Mouse (Mus musculus): Measurements from ENCODE around the gene Osbpl7. TPM values are rescaled to one million over a fixed set of nuclear protein-coding genes. Genes with fewer than 3 reads are reported as not detected.
A peak's percentile ranks its signal among the peaks of the same experiment; 100 is the strongest.

The Osbpl7 gene
- polyA plus RNA-seq, 1 experiment from 2014 or later = 12.8 TPM

GRCm38 (mm10) chr11:97103163-97104090 is 53.0 kb downstream of the Osbpl7 start:
- no peaks in the 10 kb centered on the region for H3K4me1 ChIP-seq (ENCODE audit: insufficient read depth)
- no peak overlapping the region for H3K4me3 ChIP-seq (ENCODE audit: low read depth, low read length)
- H3K27me3 ChIP-seq (ENCODE audit: insufficient read depth, low read length) = peaks cover 16% of the 10 kb centered on the region; the same call in 1 of the 2 replicates
- ATAC-seq (ENCODE audit: insufficient read depth) = no peak
- 89% methylated on average over 10 of the region's 10 CpGs for WGBS
- H3K27ac ChIP-seq (ENCODE audit: low read depth) = no peak overlapping the region
- no peak for DNase-seq
- H3K4me2 ChIP-seq = no peak overlapping the region
- TF ChIP-seq CTCF (IDR thresholded peaks at IDR 0.05; ENCODE audit: low read depth) = no peak
- H3K9ac ChIP-seq = no peak overlapping the region
- no peaks in the 10 kb centered on the region for H3K36me3 ChIP-seq (ENCODE audit: insufficient read depth)
- H3K9me3 ChIP-seq (ENCODE audit: low read depth, low read length) = no peaks in the 10 kb centered on the region

- no peaks in the 10 kb centered on the region for H3K9me3 ChIP-seq (ENCODE audit: low read depth, low read length)
- no peak for TF ChIP-seq CTCF (IDR thresholded peaks at IDR 0.05; ENCODE audit: low read depth)
- H3K4me1 ChIP-seq (ENCODE audit: insufficient read depth) = no peaks in the 10 kb centered on the region
- no peak overlapping the region for H3K9ac ChIP-seq
- peaks cover 11% of the 10 kb centered on the region; the same call in 1 of the 2 replicates for H3K27me3 ChIP-seq (ENCODE audit: insufficient read depth, low read length)
- no peak overlapping the region for H3K4me3 ChIP-seq (ENCODE audit: low read depth, low read length)
- H3K36me3 ChIP-seq (ENCODE audit: insufficient read depth) = no peaks in the 10 kb centered on the region
- 93% methylated on average over 9 of the region's 9 CpGs for WGBS
- H3K4me2 ChIP-seq = no peak overlapping the region
- DNase-seq = no peak
- ATAC-seq (ENCODE audit: insufficient read depth) = no peak
- no peak overlapping the region for H3K27ac ChIP-seq (ENCODE audit: low read depth)
Observed at GRCm38 (mm10) chr11:97104091-97104483, 53.7 kb downstream of the Osbpl7 start.

GRCm38 (mm10) chr11:97108976-97109375 is 58.5 kb downstream of the Osbpl7 start:
- 79% methylated on average over 16 of the region's 16 CpGs for WGBS
- Histone ChIP-seq H3K4me2 (no peak overlapping the region), H3K27me3 (ENCODE audit: insufficient read depth, low read length) (peaks cover 15% of the 10 kb centered on the region), H3K9ac (no peak overlapping the region), H3K4me1 (ENCODE audit: insufficient read depth) (no peaks in the 10 kb centered on the region), H3K36me3 (ENCODE audit: insufficient read depth) (no peaks in the 10 kb centered on the region), H3K4me3 (ENCODE audit: low read depth, low read length) (no peak overlapping the region), H3K9me3 (ENCODE audit: low read depth, low read length) (no peaks in the 10 kb centered on the region), H3K27ac (ENCODE audit: low read depth) (no peak overlapping the region)
- TF ChIP-seq CTCF (IDR thresholded peaks at IDR 0.05; ENCODE audit: low read depth) = no peak
- ATAC-seq (ENCODE audit: insufficient read depth) (no peak), DNase-seq (no peak)

GRCm38 (mm10) chr11:97112519-97113125 is 62.2 kb downstream of the Osbpl7 start:
- no peaks in the 10 kb centered on the region for H3K9me3 ChIP-seq (ENCODE audit: low read depth, low read length)
- H3K27me3 ChIP-seq (ENCODE audit: insufficient read depth, low read length) = peaks cover 52% of the 10 kb centered on the region
- no peak for TF ChIP-seq CTCF (IDR thresholded peaks at IDR 0.05; ENCODE audit: low read depth)
- H3K27ac ChIP-seq (ENCODE audit: low read depth) = no peak overlapping the region
- H3K4me3 ChIP-seq (ENCODE audit: low read depth, low read length) = no peak overlapping the region
- H3K4me1 ChIP-seq (ENCODE audit: insufficient read depth) = peaks cover 6% of the 10 kb centered on the region; the same call in 1 of the 2 replicates
- WGBS = 78% methylated on average over 9 of the region's 9 CpGs
- no peak overlapping the region for H3K9ac ChIP-seq
- ATAC-seq (ENCODE audit: insufficient read depth) = no peak
- H3K4me2 ChIP-seq = no peak overlapping the region
- no peak for DNase-seq
- no peaks in the 10 kb centered on the region for H3K36me3 ChIP-seq (ENCODE audit: insufficient read depth)

GRCm38 (mm10) chr11:97114671-97115601 is 64.5 kb downstream of the Osbpl7 start, which contains the start of gene Tbx21:
TSS of gene Tbx21 (minus strand) at chr11:97115331.
- ATAC-seq (ENCODE audit: insufficient read depth) (peak; percentile 31; the same call in 1 of the 2 replicates), DNase-seq (peak; percentile 56)
- H3K27me3 ChIP-seq (ENCODE audit: insufficient read depth, low read length) = peaks cover 69% of the 10 kb centered on the region
- no peaks in the 10 kb centered on the region for H3K36me3 ChIP-seq (ENCODE audit: insufficient read depth)
- WGBS = under 1% methylated on average over 87 of the region's 87 CpGs
- peaks cover 6% of the 10 kb centered on the region; the same call in 1 of the 2 replicates for H3K4me1 ChIP-seq (ENCODE audit: insufficient read depth)
- H3K4me2 ChIP-seq = peak within 1 kb of the TSS; percentile 70
- H3K27ac ChIP-seq (ENCODE audit: low read depth) = no peak within 1 kb of the TSS
- H3K9ac ChIP-seq = peak within 1 kb of the TSS; percentile 13; the same call in 1 of the 2 replicates
- peak within 1 kb of the TSS; percentile 40 for H3K4me3 ChIP-seq (ENCODE audit: low read depth, low read length)
- no peaks in the 10 kb centered on the region for H3K9me3 ChIP-seq (ENCODE audit: low read depth, low read length)
- TF ChIP-seq CTCF (IDR thresholded peaks at IDR 0.05; ENCODE audit: low read depth) = no peak

GRCm38 (mm10) chr11:97115797-97116196 is 65.4 kb downstream of the Osbpl7 start:
- DNase-seq = no peak

More at GRCm38 (mm10) chr11:97115797-97116196, 65.4 kb downstream of the Osbpl7 start:
- H3K27me3 ChIP-seq (ENCODE audit: insufficient read depth, low read length) = peaks cover 69% of the 10 kb centered on the region
- H3K27ac ChIP-seq (ENCODE audit: low read depth) = no peak overlapping the region
- no peaks in the 10 kb centered on the region for H3K9me3 ChIP-seq (ENCODE audit: low read depth, low read length)
- WGBS = 10% methylated on average over 11 of the region's 11 CpGs
- no peak overlapping the region for H3K9ac ChIP-seq
- peak overlapping the region; percentile 40; the same call in 1 of the 2 replicates for H3K4me3 ChIP-seq (ENCODE audit: low read depth, low read length)
- no peak for TF ChIP-seq CTCF (IDR thresholded peaks at IDR 0.05; ENCODE audit: low read depth)
- no peak for ATAC-seq (ENCODE audit: insufficient read depth)
- peak overlapping the region; percentile 70 for H3K4me2 ChIP-seq
- H3K4me1 ChIP-seq (ENCODE audit: insufficient read depth) = peaks cover 6% of the 10 kb centered on the region; the same call in 1 of the 2 replicates
- H3K36me3 ChIP-seq (ENCODE audit: insufficient read depth) = no peaks in the 10 kb centered on the region

Small RNAs within 50 kb of the gene (microRNA-seq; reads per million reads assigned to microRNA genes)
- gene Mir8103 (ENCODE audit: borderline number of aligned reads) = 1.4 reads per million

Other genes with a start within 250 kb of the Osbpl7 start
- gene Nfe2l1, start 220.7 kb upstream of the Osbpl7 start, polyA plus RNA-seq (2014; fragmentation: Nextera tagmentation; extraction: Ambion mirVana) = 34.6 and 39.5 TPM in 2 replicates
- 144 and 151 TPM in 2 replicates for gene Copz2, start 200.8 kb upstream of the Osbpl7 start, polyA plus RNA-seq (2014; fragmentation: Nextera tagmentation; extraction: Ambion mirVana)
- gene Cdk5rap3, start 134.1 kb upstream of the Osbpl7 start, polyA plus RNA-seq (2014; fragmentation: Nextera tagmentation; extraction: Ambion mirVana) = 61.8 and 63.8 TPM in 2 replicates
- gene Prr15l, start 122.5 kb upstream of the Osbpl7 start, polyA plus RNA-seq (2014; fragmentation: Nextera tagmentation; extraction: Ambion mirVana) = 24.1 and 30.8 TPM in 2 replicates
- gene Pnpo, start 106.6 kb upstream of the Osbpl7 start, polyA plus RNA-seq (2014; fragmentation: Nextera tagmentation; extraction: Ambion mirVana) = 18.4 and 19.5 TPM in 2 replicates
- gene Sp2, start 67.7 kb upstream of the Osbpl7 start, polyA plus RNA-seq (2014; fragmentation: Nextera tagmentation; extraction: Ambion mirVana) = 22.3 and 23.7 TPM in 2 replicates
- gene Sp6, start 37.2 kb upstream of the Osbpl7 start, polyA plus RNA-seq (2014; fragmentation: Nextera tagmentation; extraction: Ambion mirVana) = 0.22 and 0.43 TPM in 2 replicates
- 24.5 and 30.2 TPM in 2 replicates for gene Scrn2, start 20.7 kb upstream of the Osbpl7 start, polyA plus RNA-seq (2014; fragmentation: Nextera tagmentation; extraction: Ambion mirVana)
- gene Lrrc46, start 9.2 kb upstream of the Osbpl7 start, polyA plus RNA-seq (2014; fragmentation: Nextera tagmentation; extraction: Ambion mirVana) = 1.1 and 1.5 TPM in 2 replicates
- gene Mrpl10, start 9.1 kb upstream of the Osbpl7 start, polyA plus RNA-seq (2014; fragmentation: Nextera tagmentation; extraction: Ambion mirVana) = 84.5 and 85.5 TPM in 2 replicates
- not detected in 2 replicates for gene Tbx21, start 64.7 kb downstream of the Osbpl7 start, polyA plus RNA-seq (2014; fragmentation: Nextera tagmentation; extraction: Ambion mirVana)
- gene Tbkbp1, start 100.9 kb downstream of the Osbpl7 start, polyA plus RNA-seq (2014; fragmentation: Nextera tagmentation; extraction: Ambion mirVana) = 9.4 and 10.8 TPM in 2 replicates
- gene Kpnb1, start 137.3 kb downstream of the Osbpl7 start, polyA plus RNA-seq (2014; fragmentation: Nextera tagmentation; extraction: Ambion mirVana) = 81.2 and 83.4 TPM in 2 replicates
- gene Npepps, start 230.0 kb downstream of the Osbpl7 start, polyA plus RNA-seq (2014; fragmentation: Nextera tagmentation; extraction: Ambion mirVana) = 70.7 and 76.2 TPM in 2 replicates